Mouse (Mus musculus): ENCODE data around the gene Smyd3.
A peak's percentile ranks its signal among the peaks of the same experiment; 100 is the strongest.

Smyd3 gene

DNA sequence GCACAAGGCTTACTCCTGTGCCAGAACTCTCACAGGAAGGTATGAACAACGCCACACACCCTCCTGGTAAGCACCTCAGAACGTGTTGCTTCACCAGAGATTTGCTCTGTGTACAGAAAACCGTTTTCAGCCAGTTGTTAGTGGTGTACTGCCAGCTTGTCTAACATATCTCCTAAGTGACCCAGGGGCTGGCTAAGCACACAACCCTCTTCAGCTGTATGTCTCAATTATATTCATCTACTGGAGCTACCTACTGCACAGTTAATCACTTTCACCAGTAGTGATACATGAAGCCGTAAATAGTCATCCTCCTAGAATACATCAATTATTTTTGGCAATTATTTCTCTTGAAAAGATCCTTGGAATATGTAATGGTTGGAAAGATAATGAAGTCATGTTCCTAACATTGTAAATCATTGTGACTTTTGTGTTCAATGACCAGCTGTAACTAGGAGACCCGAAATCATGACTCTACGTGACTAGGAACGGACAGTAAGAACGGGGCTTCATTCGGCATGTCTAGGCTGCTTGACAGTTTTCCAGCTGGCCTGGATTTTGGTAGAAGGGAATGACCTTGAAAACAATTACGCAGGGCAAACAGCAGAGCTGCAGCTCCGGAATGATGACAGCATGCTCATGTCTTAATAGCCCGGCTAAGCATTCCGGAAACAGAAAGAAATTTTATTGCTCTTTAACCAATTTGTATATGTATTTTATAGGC lies 236.3 kb downstream of the Smyd3 start:
- DNase-seq: no peak

DNA sequence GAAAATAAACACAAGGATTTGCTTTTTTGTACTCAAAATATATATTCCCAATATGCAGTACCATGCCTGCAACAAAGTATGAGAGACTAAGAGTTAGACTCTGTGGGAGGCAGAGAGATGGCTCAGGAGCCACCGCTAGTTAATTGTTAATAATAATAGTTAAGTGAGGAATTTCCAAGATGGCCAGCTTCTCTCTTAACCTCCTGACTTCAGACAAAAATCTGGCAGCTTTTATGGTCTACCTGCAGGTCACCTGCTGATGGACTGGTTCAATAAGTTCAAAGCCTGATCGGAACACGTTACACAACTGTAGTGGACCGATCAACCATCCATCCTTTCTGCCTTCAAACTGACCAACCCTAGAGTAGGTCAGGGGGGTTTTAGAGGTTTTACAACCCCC lies 238.7 kb downstream of the Smyd3 start:
- no peak for DNase-seq

- DNase-seq: no peak
Measured at GRCm38 (mm10) chr1:179277346-179277745, 240.5 kb downstream of the Smyd3 start.

DNA sequence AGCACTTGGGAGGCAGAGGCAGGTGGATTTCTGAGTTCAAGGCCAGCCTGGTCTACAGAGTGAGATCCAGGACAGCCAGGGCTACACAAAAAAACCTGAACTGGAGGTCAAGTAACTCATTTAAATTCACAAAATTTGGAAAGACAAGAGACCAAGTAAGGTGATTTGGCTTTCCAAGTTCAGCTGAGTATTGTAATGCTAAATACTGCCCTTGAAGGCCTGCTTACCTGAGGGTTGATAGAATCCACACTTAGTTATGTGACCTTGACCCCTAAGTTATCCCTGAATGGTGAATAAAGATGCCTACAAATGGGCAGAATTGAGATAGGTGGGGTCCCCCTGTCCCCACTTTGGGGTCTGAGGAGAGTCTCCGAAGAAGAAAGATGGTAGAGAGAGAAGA lies 241.0 kb downstream of the Smyd3 start:
- no peak for DNase-seq

- no peak for DNase-seq
Measured at GRCm38 (mm10) chr1:179272926-179273325, 244.9 kb downstream of the Smyd3 start.

GRCm38 (mm10) chr1:179272351-179272750 lies 245.5 kb downstream of the Smyd3 start:
- DNase-seq: no peak

- DNase-seq: no peak
Measured at GRCm38 (mm10) chr1:179266936-179267335, 250.9 kb downstream of the Smyd3 start.

DNA sequence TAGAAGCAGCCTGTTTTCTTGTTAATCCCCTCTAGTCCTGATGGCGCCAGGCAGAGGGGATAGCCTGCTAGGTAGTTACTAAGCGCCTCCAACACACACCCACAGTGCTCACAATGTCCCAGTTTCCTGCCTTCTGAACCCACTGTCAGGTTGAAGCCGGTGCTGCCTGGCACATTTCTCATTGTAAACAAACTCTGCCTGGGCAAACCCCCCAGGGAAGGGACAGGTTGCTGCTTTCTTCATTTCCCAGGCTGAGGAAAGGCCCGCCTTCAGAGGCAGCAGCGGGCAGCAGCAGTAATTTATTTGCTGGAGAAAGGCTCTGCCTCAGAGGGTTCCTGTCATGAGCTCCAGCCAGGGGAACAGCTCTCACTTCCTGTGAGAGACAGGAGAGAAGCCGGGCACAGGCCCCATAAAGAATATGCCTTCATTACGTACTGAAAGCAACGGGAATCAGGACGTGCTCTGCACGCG lies 256.3 kb downstream of the Smyd3 start:
- peak; percentile 10 for DNase-seq

- no peak for DNase-seq
Measured at GRCm38 (mm10) chr1:179255826-179256512, 261.9 kb downstream of the Smyd3 start.

GRCm38 (mm10) chr1:179254531-179254930 lies 263.3 kb downstream of the Smyd3 start:
- DNase-seq: no peak

GRCm38 (mm10) chr1:179252611-179253010 lies 265.2 kb downstream of the Smyd3 start:
- no peak for DNase-seq

DNA sequence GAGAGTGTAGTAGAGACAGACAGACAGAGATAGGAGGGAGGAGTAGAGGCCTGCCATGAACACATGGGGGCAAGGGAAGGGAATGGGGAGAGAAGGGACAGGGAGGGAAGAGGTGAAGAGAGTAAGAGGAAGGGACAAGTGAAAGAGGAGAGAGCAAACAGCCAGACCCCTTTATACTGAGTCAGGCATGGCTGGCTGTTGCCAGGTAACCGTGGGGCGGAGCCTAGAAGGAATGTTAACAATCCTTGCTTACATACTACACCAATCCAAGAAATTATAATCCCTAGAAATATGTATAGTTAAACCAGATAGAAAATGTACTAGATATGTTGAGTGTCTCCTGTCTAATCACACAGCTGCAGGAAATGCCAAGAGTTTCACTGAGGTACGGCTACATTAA lies 267.5 kb downstream of the Smyd3 start:
- DNase-seq: no peak

GRCm38 (mm10) chr1:179243554-179243953 lies 274.3 kb downstream of the Smyd3 start:
- no peak for DNase-seq

DNA sequence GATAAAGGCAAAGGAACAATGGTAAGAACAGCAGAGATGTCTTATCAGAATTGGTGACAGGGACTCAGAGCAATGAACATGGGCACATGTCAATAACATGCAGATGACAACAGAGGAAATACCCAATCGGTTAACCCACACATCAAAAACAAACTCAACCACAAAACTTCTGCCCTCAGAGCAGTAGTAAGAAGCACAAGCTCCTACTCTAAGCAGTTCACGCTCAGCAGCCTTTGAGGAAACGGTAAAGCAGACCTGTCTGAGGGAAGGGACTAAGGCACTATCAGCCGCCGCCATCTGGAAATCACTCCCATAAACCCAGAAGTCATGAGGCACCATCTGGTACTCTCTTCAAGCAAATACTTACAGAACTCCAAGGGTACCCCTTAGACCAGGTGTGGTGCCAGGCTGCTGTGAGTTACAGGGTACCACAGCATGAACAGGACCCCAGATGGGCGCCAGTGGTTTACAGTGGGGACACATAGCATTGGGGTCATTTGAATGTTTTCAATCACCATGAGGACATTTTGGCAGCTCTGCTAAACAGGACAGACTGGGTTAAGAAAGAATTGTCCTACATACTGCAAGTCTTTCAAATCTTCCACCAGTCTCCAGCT lies 277.1 kb downstream of the Smyd3 start:
- DNase-seq: peak; percentile 29

GRCm38 (mm10) chr1:179238639-179239038 lies 279.2 kb downstream of the Smyd3 start:
- DNase-seq: no peak

- DNase-seq: peak; percentile 65
Measured at GRCm38 (mm10) chr1:179237989-179238388, 279.9 kb downstream of the Smyd3 start.

- DNase-seq: no peak
Measured at GRCm38 (mm10) chr1:179236217-179236840, 281.5 kb downstream of the Smyd3 start.

DNA sequence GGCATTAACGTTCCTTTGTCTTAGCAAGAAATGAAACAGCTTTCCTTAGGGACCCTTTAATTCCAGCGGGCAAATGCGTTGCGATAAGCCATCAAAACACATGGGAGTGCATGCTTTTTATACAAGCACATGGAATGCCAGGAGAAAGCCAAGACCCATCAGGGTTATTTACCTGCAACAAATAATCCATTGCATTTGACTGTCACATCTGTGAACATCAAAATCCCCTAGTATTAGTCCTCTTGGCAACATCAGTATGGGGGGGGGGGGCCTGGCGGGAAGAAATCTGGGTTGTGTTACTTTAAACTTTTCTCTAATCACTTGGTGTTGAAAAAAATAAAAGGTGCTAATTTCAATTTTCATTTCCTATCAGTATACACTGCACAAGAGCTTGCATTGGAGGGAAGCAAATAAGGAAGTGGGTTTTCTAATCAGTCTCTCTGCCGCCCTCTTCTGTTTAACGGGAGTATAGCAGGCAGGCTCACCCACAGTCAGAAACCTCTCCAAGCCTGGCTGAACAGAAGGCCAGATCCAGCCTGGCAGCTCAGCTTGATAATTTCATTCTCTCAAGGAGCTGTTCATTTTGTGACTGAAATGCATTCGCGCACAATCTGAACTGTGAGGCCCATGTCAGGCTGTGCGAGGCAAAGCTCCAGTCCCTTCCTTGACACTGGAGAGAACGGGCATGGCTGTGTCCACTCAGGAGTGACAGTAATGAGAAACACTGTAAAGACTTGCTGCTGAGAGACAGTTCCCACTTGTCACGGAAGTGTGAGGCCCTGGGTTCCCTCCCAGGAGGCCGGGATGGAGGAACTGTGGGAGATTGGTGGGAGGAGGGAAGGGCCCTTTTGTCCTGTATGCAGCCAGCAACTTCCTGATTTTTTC lies 285.8 kb downstream of the Smyd3 start:
- peak; percentile 79 for DNase-seq

DNA sequence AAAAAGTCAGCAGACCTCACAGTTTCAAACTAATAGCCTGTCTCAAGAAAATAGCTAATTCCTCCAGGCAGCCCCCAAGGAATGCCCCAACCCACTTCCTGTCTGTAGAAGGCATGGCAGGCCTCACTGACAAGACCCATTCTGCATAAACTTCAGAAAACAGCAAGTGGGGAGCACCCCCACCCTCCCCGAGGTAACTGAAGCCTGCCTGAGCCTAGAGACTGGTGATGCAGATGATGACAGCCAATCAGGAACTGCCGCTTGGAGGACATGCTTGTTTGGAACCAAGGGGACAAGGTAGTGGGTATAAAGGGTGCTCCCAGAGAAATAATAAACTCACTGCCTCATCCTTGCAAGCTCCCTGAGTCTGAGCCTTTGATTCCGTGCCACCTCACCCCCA lies 288.3 kb downstream of the Smyd3 start:
- peak; percentile 54 for DNase-seq

DNA sequence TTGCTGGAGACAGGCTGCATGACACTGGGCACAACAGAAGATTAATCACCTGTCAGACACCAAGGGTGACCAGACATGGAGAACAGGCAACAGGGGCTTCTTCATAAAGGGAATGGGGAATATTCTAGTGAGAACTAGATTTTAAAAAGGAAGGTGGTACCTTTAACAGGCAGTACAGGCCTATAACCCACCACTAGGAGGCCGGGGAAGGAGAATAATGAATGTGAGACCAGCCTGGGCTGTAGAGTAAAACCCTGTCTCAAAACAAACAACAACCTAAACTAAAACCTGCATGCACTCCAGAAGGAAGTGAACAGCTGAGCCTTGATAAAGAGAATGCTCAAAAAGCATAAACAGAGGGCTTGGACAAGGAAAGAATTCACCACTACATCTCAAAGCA lies 297.6 kb downstream of the Smyd3 start:
- no peak for DNase-seq

DNA sequence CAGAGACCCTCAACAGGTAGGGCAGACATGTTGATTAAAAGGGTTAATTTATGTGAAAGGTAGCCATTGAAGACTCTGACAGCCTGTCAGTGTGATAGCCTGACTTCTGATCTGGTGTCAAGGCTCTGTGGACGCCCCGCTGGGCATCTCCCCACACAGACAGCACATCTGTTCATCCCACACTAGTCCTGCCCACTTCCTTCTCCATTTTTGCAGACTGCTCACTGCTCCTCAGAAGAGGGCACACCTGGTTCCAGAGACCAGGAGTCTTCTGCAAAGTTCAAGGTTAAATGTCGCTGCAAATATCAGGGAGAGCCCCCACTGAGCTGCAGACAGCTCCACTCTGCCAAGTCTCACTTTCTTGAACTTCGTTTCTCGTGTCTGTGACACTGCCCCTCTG lies 299.8 kb downstream of the Smyd3 start:
- no peak for DNase-seq

DNA sequence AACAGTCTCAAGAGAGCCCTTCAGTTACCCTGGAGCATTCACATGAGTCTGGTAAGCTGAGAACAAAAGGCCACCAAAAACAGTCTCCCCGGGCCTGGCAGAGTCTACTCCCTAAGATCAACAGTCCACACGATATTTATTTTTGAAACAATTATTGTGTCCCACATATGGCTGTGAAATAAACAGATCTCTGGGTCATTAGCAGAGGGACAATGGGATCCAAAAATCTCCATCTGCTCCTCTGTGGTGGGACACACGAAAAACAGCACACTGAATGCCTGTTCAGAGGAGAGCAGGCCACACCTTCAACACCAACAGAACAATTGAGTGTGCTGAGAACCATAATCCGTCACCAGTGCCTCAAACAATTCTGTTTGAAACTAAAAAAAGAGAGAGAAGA lies 300.8 kb downstream of the Smyd3 start:
- no peak for DNase-seq

DNA sequence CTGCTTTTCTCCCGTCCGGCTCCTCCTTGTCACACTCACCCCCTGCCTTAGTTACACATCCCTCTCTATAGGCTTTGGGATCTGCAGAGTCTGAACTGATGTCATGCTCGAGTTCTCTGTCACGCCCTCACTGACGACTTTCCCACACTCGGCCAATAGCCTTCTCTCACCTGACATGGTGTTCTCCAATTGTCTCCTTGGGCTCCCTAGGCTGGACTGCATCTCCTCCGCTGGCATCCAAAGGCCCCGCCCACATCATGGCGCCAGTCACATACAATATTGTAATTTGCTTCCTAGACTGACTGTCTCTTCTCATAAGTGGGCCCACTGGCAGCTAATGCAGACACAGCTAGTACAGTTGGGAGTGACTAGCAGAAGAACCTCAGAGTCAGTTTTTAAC lies 304.5 kb downstream of the Smyd3 start:
- DNase-seq: no peak

Measured in thymus, postnatal 4 days (tissue).